Mouse (Mus musculus): ENCODE data around the gene Gm10271.

Gene Gm10271

GRCm38 (mm10) chr10:116977455-116977854, 5.0 kb upstream of the Gm10271 start:
- no peak for DNase-seq

DNA sequence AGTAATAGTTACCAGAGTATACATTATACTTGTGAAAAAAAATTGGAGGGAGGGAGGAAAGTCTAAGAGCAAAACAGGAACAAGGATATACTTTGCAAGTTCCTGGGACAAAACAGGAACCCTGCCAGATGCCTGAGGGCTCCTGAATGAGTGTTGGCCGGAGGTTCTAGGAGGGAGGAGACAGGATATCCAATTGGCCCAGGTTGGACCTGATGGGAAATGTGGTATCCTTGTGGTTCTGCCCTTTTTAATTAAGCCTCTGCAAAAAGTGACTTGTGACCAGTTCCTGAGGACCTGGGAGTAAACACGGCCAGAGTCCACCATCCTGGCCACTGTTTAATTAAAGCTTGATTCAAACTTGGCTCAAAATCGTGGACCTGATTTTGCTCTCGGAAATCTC, 3.7 kb downstream of the Gm10271 start:
- DNase-seq, result no peak

DNA sequence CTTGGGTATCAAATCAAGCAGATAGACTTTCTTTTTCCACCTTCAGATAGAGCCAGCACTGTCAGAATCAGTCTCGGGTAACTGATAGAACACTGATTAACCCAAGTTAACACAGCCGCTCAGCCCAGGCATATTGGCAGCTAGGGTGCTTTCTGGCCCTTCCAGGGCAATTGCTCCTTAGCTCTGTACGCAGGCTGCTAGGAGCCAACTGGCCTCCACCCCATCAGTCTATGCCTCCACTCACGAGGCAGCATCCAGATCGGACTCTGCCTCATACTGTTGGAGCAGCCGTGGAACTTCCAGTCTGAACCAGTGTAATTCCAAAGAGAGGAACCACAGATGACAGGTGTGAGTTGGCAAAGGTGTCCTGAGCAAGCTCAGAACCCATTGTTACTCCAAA, 6.3 kb downstream of the Gm10271 start:
- no peak for DNase-seq

DNA sequence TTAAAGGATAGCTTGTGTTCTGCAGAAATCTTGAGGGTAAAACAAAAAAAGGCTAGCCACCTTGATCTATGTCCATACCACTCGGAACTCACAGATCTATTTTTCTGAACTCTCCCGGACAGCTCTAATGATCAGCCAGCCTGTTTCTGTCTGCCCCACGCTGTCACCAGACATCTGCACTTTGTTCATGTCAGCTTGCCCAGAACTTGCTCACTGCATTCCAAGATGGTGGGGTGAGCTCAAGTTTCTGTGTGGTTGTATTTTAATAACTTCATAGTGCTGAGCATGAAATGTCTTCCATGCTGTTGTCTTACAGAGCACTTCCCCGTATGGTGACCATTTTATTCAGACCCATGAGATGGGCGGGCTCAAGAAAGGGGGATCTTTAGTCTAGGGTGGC, 7.1 kb downstream of the Gm10271 start:
- no peak for DNase-seq

- no peak for DNase-seq
These were observed 7.8 kb downstream of the Gm10271 start for GRCm38 (mm10) chr10:116964571-116964970.

DNA sequence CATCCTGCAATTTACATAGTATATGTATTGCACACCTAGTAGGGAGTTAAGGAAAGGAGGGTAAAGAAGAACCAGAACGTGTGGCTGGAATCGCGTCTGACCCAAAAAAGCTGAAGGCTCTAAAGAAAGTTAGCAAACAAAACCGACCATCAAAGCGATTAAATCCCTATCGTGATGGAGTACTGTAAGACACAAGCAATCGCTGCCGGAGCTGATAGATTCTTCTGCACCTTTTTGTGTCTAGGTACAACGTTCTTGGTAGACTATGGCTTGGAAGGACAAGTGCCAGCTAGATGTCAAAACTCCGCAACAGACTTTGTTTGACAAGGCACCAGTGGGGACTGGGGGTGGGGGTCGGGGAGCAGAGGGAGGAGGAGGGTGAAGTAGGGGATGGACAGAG, 8.3 kb downstream of the Gm10271 start:
- no peak for DNase-seq

DNA sequence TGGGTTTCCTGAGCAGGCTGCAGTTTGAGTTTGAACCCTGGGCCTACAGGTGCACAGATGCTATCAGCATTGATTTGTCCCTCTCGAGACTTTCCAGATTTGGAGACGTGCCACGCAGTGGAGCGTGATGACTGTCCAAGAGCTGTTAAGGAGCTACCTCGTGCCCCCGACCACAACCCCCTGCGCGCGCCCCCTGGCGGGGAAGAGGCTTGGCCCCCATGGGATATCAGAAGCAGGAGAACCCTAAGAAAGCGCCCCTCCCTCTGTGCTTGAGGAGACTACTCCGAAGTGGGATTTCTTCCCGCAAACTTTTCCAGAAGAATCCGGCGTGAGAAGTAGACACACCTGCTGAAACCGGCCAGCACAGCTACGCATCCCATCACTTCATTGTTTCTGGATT, 9.6 kb downstream of the Gm10271 start:
- peak; percentile 67 for DNase-seq

- no peak for DNase-seq
These were observed 10.3 kb downstream of the Gm10271 start for GRCm38 (mm10) chr10:116962152-116962551.

DNA sequence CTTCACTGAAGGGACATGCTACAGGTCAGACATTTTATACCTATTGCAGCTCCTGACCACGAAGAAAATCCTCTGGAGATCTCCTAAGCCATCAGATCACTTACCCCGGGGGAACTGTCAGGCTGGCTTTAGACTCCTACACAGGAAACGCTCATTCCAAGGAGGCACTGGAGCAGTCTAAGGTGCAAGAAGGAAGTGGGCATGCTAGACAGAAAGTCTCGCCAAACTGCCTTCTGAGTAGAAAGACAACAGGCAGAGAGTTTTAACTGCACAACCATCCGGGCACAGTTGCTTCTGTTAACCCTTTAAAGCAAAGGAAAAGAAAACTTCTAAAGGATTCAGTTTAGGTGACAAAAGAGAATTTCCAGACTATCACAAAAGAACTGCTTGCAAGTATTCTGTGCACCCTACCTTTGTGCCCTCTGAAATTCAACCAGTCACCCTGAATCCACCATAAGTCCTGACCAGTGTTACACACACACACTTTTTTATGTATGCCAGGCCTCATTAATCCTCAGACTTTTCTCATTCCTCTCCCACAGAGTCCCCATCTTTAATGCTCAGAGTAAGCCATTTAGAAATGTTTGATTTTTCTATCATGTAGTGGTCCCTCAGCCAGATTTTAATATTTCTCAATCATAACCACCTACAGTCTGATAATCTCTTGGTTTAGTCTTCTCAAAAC, 14.4 kb downstream of the Gm10271 start:
- DNase-seq, result no peak

DNA sequence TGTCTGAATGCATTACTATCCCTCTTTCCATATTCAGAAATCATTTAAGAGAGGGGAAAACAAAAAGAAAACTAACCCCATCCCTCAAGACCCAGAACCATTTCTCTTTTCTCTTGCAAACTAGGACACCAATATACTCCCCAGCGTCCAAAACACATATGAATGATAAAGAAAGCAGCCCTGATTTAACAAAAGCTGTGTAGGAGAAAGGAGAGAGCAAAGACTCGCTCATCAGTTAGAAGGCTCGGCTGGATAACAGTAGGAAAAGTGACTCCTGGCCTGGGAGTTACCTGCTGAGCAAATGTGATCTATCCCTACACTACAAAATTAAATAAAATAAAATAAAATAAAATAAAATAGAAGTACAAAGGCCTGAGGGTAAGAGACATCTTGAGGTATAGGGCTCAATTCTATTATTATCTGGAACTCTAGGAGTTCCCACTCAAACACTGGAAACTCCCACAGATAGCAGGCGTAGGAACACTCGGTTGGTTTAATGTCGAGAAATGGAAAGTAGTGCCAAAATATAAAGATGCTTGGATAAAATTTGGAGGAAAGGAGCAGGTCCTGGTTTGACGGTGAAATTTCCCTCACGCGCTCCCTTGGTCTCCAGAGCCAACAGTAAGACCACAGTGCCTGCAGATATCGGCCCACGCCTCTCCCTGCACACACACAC, 15.8 kb downstream of the Gm10271 start:
- no peak for DNase-seq

DNA sequence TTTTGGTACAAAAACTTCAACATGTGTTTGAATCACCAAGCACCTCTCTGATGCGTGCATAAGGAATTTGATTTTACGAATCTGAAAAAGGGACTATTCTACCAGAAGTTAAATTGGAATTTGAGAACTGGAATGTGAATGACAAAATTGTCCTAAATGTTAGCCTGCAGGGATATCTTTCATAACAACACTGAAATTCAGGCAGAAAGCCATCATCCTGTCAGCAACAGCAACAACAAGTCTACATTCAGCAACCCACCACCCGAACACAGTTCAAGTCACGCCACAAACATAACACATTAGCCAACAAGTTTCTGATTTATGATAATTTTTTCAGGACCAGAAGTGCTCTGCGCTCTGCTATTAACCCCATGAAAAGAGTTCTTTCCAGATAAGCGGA, 17.2 kb downstream of the Gm10271 start:
- DNase-seq, result no peak

DNA sequence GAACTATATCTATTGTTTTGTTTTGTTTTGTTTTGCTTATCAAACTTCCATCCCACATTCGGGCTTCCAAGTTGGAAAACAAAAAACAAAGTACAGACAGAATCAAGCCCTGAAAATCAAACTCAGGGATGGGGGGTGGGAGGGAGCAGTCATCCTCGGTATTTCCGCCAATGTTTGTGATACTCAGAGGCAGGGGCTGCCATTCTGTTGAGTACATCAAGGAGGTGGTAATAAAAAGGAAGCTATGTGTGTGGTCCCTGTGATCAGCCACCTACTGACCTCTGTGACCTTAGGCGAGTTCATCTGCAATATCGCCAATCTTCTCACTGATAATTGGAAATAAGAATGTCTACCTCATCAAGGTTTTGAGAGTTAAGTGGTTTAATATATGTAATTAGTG, 21.5 kb downstream of the Gm10271 start:
- DNase-seq, result no peak

GRCm38 (mm10) chr10:116950009-116950769, 22.2 kb downstream of the Gm10271 start, which contains the start of gene Rab3ip:
Rab3ip (minus strand) TSS chr10:116950769.
- peak; percentile 94 for DNase-seq

GRCm38 (mm10) chr10:116949111-116950008, 23.0 kb downstream of the Gm10271 start:
- peak; percentile 60 for DNase-seq

DNA sequence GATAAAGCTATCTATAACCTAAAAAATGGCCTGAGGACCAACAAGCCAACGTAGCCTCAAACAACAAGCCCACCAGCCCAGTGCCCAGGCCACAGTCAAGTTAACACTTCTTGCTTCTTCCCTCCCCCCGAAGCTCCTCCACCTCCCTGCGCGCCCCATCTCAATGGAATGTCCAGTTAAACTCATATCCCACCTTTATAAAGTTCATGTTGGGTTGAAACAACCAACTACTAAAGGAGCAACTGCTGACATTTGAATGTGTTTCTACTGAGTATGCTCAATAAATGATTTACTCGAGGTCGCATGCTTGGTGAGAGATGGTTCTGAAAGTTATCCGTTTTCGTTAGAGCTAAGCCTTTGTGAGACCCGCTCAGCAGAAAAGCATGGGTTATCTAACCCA, 24.0 kb downstream of the Gm10271 start:
- DNase-seq, result no peak

DNA sequence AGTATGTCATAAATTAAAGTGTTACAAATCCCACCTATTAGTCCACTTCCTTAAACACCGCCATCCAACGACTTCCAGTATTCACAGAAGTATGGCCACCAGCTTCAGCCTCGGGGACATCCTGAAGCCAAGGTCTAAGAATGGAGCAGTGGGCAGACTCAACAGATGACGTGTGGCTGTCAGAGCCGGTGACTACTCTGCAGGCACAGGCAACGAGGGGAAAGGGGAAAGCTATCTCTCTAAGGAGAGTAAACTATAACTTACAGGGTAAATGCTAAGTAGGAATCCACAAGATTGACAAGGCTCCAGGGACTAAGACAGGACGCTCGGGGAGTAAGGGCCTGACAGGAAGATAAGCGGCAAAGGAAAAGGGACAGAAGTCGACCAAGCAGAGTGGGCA, 27.5 kb downstream of the Gm10271 start:
- no peak for DNase-seq

DNA sequence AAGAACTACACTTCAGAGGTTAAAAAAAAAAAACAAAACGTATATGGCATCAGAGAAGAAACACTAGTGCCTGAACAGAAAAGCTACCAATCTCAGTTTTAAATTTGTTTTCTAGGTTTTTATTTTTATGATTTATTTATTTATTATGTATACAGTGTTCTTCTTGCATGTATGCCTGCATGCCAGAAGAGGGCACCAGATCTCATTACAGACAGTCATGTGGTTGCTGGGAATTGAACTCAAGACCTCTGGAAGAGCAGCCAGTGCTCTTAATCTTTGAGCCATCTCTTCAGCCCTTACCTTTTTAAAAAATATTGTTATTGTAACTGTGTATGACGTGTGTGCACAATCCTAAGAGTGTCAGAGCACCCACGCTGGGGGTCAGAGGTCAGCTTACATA, 28.3 kb downstream of the Gm10271 start:
- DNase-seq, result no peak

DNA sequence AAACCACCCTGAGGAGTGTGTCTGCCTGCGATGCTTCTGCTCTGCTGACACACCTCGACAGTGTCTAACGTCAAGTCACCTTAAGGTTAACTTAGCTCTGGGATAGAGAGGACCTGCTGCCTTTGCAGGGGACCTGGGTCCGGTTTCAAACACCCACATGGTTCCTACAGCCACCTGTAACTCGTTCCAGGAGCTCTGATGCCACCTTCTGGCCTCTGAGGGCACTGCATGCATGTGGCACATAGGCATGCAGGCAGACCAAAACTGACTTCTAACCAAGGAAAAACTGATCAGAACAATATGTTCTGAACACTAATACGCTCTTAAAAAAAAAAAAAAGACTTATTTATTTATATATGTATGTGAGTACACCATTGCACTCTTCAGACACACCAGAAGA, 29.4 kb downstream of the Gm10271 start:
- DNase-seq, result peak; percentile 56

DNA sequence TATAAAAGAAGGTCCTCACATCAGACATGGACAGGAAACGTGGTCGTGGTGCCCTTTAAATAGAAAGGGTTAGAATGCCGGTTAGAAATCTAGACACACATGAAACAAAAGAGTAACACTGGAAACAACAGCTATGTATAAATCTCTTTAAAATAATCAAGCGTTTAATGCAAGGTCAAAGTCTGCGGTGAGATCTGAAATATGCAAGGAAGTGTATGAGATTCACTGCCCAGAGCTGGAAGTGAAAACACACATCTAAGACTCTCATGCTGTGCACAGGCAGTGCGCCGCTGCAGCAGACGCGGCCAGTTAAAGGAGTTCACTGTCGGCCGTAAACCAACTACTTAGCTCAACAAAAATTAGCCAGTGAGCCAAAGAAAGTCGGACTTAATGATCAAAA, 37.4 kb downstream of the Gm10271 start:
- no peak for DNase-seq

GRCm38 (mm10) chr10:116933794-116934193, 38.6 kb downstream of the Gm10271 start:
- DNase-seq, result no peak

- no peak for DNase-seq
These were observed 40.0 kb downstream of the Gm10271 start for GRCm38 (mm10) chr10:116932418-116932817.

DNA sequence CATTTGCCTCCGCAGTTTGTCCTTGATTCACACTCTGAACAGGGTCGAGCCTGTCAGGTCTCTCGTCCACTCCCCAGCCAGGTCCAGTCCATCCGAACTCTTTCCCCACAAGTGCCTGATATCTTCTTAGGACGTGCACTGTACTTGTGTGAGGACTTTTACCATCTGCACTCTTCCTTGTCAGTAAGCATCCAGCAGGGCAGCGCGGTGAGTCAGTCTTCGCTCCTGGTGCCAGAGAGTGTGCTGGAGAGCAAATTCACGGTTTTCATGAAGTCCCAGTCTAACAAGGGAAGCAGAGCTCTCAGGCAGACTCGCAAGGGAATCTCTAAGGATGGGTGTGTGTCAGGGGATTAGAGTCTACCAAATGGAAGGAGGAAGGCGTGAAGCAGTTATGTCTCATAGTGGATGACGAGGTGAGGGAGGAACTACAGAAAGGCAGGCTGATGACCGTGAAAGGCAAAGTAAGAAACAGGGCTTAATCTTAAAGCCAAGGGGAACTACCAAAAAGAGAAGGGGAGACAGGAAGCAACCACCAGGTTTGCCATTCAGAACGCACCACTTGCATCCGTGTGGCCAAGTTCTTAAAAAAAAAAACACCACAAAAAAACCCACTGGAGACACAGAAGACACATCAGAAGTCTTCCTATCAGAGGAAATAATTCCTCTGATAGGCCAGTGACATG, 40.8 kb downstream of the Gm10271 start:
- no peak for DNase-seq
